Mouse (Mus musculus) C2C12 (cell line): ENCODE results near the gene Gjd2.

Source experiments
- CEBPB ChIP-seq: IDR thresholded peaks from one replicate; pipeline ENCODE4 v1.6.1; 2011; ENCODE audit warnings: low read depth, mild to moderate bottlenecking, control low read depth, moderate library complexity
- CTCF ChIP-seq: IDR thresholded peaks from one replicate; pipeline ENCODE4 v1.5.1; 2011; ENCODE audit not compliant: control insufficient read depth, insufficient read depth, insufficient read length
- FOSL1 ChIP-seq: IDR thresholded peaks from one replicate; pipeline ENCODE4 v1.8.0; 2011; ENCODE audit warnings: mild to moderate bottlenecking, low read length; ENCODE audit not compliant: poor library complexity, insufficient read depth, severe bottlenecking
- MAX ChIP-seq: IDR thresholded peaks from one replicate; pipeline ENCODE4 v1.6.1; 2011; ENCODE audit warnings: mild to moderate bottlenecking, control low read depth
- MYOD1 ChIP-seq: IDR thresholded peaks from one replicate; pipeline ENCODE4 v1.6.1; 2011; ENCODE audit warnings: low read depth; ENCODE audit not compliant: control insufficient read depth, insufficient read length
- MYOG ChIP-seq: IDR thresholded peaks from one replicate; pipeline ENCODE4 v1.6.1; 2011; ENCODE audit not compliant: control insufficient read depth, insufficient read length; ENCODE audit errors: extremely low read depth
- USF1 ChIP-seq: IDR thresholded peaks from one replicate; pipeline ENCODE4 v1.6.1; 2011; ENCODE audit warnings: low read depth, mild to moderate bottlenecking, control low read depth, moderate library complexity

DNA sequence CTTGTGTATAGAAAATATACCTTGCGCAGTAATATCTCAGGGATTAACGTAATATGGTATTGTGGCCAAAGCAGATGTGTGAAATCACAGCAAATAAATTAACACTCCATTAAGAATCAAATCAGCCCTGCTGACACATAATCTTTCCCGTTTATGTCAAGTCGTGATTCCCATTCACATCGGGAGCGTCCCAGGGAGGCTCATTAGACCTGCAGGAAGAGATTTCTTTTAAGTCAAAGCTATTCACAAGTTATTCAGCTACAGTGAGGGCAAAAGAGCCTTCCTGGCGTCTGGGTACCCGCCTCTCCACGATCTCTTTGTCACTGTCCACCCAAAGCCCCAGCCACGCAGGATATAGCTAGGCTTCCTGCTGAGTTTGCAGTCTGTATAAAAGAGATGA lies 4.7 kb upstream of the Gjd2 start:
- TF ChIP-seq CTCF: no peak
- no peak for TF ChIP-seq MYOG
- TF ChIP-seq MYOD1: no peak
- no peak for TF ChIP-seq CEBPB
- no peak for TF ChIP-seq FOSL1
- TF ChIP-seq MAX: no peak
- no peak for TF ChIP-seq USF1
